Comparison of ENCODE assay signal across 8 mouse cellular contexts in the genomic region with DNA sequence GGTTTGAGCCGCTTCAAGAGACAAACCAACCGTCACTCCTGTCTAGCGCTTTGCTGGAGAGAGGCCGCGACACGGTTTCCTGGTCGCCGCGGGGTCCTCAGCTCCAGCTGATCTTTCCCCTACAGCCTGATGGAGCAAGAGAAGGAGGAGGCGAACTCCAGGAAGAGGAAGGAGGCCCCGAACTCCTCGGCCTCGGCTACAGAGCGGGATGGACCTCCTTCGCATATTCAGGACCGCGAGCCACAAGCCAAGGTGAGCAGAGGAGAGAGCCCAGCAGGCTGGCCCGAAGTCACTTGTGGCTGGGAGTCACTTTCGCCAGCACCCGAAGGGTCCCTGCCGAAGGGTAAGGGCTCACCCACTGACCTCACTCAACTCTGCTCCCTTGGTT. TPM values are rescaled to one million over a fixed set of nuclear protein-coding genes. Genes with fewer than 3 reads are reported as not detected.
DNase-seq lines count a peak whose midpoint lies in the region; ATAC-seq and TF ChIP-seq lines count a peak whose summit lies in the region.

No protein-coding gene starts in this region.

- no peak for TF ChIP-seq CTCF in kidney, adult 2 months (conservative IDR thresholded peaks at IDR 0.05; ENCODE audit: insufficient read depth, insufficient read length, low read depth, low read length)
- no peak for TF ChIP-seq CTCF in brain, embryonic 14.5 days (IDR thresholded peaks at IDR 0.05; ENCODE audit: borderline replicate concordance, extremely low read depth, insufficient read depth, insufficient read length)

- intact Hi-C loops in gastrocnemius, postnatal 14 days (cut with DNase I; ENCODE audit: low total_unique reads): no loop called here

- H3K4me2 ChIP-seq in hindbrain, embryonic 12.5 days (replicated peaks): peak overlapping the region; percentile 79

- WGBS in kidney, adult 2 months: under 1% methylated on average over 21 of the region's 21 CpGs
- under 1% methylated on average over 21 of the region's 21 CpGs for WGBS in hindbrain, embryonic 12.5 days

- H3K27ac ChIP-seq in kidney, adult 2 months (ENCODE audit: insufficient read depth, low read depth, low read length): no peak overlapping the region
- H3K27ac ChIP-seq in hindbrain, embryonic 12.5 days: peak overlapping the region; percentile 71

- no peak for DNase-seq in kidney, adult 2 months
- DNase-seq in kidney, postnatal 14 days: no peak
- DNase-seq in brain, embryonic 14.5 days (ENCODE audit: low read depth): no peak
- DNase-seq in gastrocnemius, postnatal 14 days: no peak
- DNase-seq in kidney, postnatal 10 days: no peak

- TF ChIP-seq POLR2A in kidney, adult 2 months (IDR thresholded peaks at IDR 0.05; ENCODE audit: low read depth, low read length): no peak
- TF ChIP-seq POLR2A in brain, embryonic 14.5 days (IDR thresholded peaks at IDR 0.05; ENCODE audit: borderline replicate concordance, extremely low read depth, insufficient read depth, insufficient read length, poor library complexity, severe bottlenecking): 0 out of 2 replicates have a peak, but pooled peaks have one; percentile 0

- ATAC-seq in hindbrain, embryonic 12.5 days (ENCODE audit: low FRiP score): peak; percentile 74; the same call in 1 of the 2 replicates
- peak; percentile 70 for ATAC-seq in megakaryocyte progenitor cell, adult 5-6 weeks (replicated peaks; ENCODE audit: poor library complexity)
- no peak for ATAC-seq in inflammation-experienced regulatory T-cells, adult 6 months

- no peaks in the 10 kb centered on the region for H3K9me3 ChIP-seq in hindbrain, embryonic 12.5 days (replicated peaks)

- H3K27me3 ChIP-seq in kidney, adult 2 months (replicated peaks; ENCODE audit: control insufficient read depth, insufficient read depth, low read length): no peaks in the 10 kb centered on the region
- no peaks in the 10 kb centered on the region for H3K27me3 ChIP-seq in hindbrain, embryonic 12.5 days

- no peaks in the 10 kb centered on the region for H3K4me1 ChIP-seq in kidney, adult 2 months (ENCODE audit: control insufficient read depth, insufficient read depth, low read length)
- H3K4me1 ChIP-seq in hindbrain, embryonic 12.5 days: peaks cover 15% of the 10 kb centered on the region

- H3K36me3 ChIP-seq in kidney, adult 2 months (ENCODE audit: control insufficient read depth, insufficient read depth, low read length): no peaks in the 10 kb centered on the region; the same call in 1 of the 2 replicates
- H3K36me3 ChIP-seq in hindbrain, embryonic 12.5 days: peaks cover 7% of the 10 kb centered on the region

- H3K4me3 ChIP-seq in kidney, adult 2 months (ENCODE audit: insufficient read depth, low read depth, low read length): peak overlapping the region; percentile 84
- peak overlapping the region; percentile 69 for H3K4me3 ChIP-seq in hindbrain, embryonic 12.5 days

- H3K9ac ChIP-seq in hindbrain, embryonic 12.5 days: peak overlapping the region; percentile 84

RNA-seq across cellular contexts. Expression of gene Eri2, which starts 0.4 kb away (rescaled TPM):
- polyA plus RNA-seq in kidney, adult 2 months (2012; rRNA removed): 0.90 and 1.1 TPM in 2 replicates
- polyA plus RNA-seq in brain, embryonic 14.5 days (2012; rRNA removed): 11.9 and 12.5 TPM in 2 replicates
- polyA plus RNA-seq in hindbrain, embryonic 12.5 days (2016; fragmentation: Nextera tagmentation; extraction: Ambion mirVana): 27.2 and 27.5 TPM in 2 replicates
- 15.1 and 20.5 TPM in 2 replicates for total RNA-seq in megakaryocyte progenitor cell, adult 5-6 weeks (2015)
- 12.7 and 14.6 TPM in 2 replicates for total RNA-seq in megakaryocyte progenitor cell, adult 5-6 weeks (2017)
- 1 to 10 TPM; 2.0 to 2.1 TPM for total RNA-seq in gastrocnemius, postnatal 14 days (2021)
- 10 to 100 TPM in 1 of 3 experiments, 1 to 10 TPM in 2; 7.2 to 14.3 (median 8.1) TPM for polyA plus RNA-seq in inflammation-experienced regulatory T-cells, adult 6 months (2017; shearing (Covaris generic))

RNA-seq across cellular contexts. Expression of gene Rexo5, which starts 0.4 kb away (rescaled TPM):
- 2.1 and 2.2 TPM in 2 replicates for polyA plus RNA-seq in kidney, adult 2 months (2012; rRNA removed)
- polyA plus RNA-seq in brain, embryonic 14.5 days (2012; rRNA removed): 22.6 and 24.6 TPM in 2 replicates
- polyA plus RNA-seq in hindbrain, embryonic 12.5 days (2016; fragmentation: Nextera tagmentation; extraction: Ambion mirVana): 20.4 and 22.8 TPM in 2 replicates
- 27.5 and 50.9 TPM in 2 replicates for total RNA-seq in megakaryocyte progenitor cell, adult 5-6 weeks (2015)
- 25.4 and 47.8 TPM in 2 replicates for total RNA-seq in megakaryocyte progenitor cell, adult 5-6 weeks (2017)
- total RNA-seq in gastrocnemius, postnatal 14 days (2021): under 1 TPM; 0.49 to 0.62 TPM
- polyA plus RNA-seq in inflammation-experienced regulatory T-cells, adult 6 months (2017; shearing (Covaris generic)): 10 to 100 TPM; 32.0 to 39.9 (median 33.8) TPM

RNA-seq across cellular contexts. Expression of gene Acsm3, which starts 33.5 kb away (rescaled TPM):
- 12.0 and 13.7 TPM in 2 replicates for polyA plus RNA-seq in kidney, adult 2 months (2012; rRNA removed)
- polyA plus RNA-seq in brain, embryonic 14.5 days (2012; rRNA removed): 0.08 TPM in 1 of 2 replicates, not detected in the other
- polyA plus RNA-seq in hindbrain, embryonic 12.5 days (2016; fragmentation: Nextera tagmentation; extraction: Ambion mirVana): 0.14 and 0.23 TPM in 2 replicates
- not detected in 2 replicates for total RNA-seq in megakaryocyte progenitor cell, adult 5-6 weeks (2015)
- total RNA-seq in megakaryocyte progenitor cell, adult 5-6 weeks (2017): not detected in 2 replicates
- total RNA-seq in gastrocnemius, postnatal 14 days (2021): not detected
- not detected for polyA plus RNA-seq in inflammation-experienced regulatory T-cells, adult 6 months (2017; shearing (Covaris generic))

Comparison
In these comparisons a context has a peak if more than half of its experiments do, and no peak if none do; other contexts are left out.
1. RNA of gene Acsm3, which starts 33.5 kb away (polyA plus RNA-seq): 12.0 to 13.7 TPM in kidney, adult 2 months; 0.14 to 0.23 TPM in hindbrain, embryonic 12.5 days, 0.08 TPM in brain, embryonic 14.5 days and not detected in inflammation-experienced regulatory T-cells, adult 6 months; every median in the first group is over 10 times any median in the second.